Mouse (Mus musculus) c-Kit-negative CD71-positive TER-119-positive erythroid progenitor cells, embryonic 14.5 days (primary cell): ENCODE measurements around the gene Ccdc116.
A peak's percentile ranks its signal among the peaks of the same experiment; 100 is the strongest.

ENCODE experiments used
- DNase-seq: peaks from one replicate; pipeline ENCODE4 v3.0.0-alpha.2; 2013; ENCODE audit warnings: low read depth, low spot score

Ccdc116 gene

DNA sequence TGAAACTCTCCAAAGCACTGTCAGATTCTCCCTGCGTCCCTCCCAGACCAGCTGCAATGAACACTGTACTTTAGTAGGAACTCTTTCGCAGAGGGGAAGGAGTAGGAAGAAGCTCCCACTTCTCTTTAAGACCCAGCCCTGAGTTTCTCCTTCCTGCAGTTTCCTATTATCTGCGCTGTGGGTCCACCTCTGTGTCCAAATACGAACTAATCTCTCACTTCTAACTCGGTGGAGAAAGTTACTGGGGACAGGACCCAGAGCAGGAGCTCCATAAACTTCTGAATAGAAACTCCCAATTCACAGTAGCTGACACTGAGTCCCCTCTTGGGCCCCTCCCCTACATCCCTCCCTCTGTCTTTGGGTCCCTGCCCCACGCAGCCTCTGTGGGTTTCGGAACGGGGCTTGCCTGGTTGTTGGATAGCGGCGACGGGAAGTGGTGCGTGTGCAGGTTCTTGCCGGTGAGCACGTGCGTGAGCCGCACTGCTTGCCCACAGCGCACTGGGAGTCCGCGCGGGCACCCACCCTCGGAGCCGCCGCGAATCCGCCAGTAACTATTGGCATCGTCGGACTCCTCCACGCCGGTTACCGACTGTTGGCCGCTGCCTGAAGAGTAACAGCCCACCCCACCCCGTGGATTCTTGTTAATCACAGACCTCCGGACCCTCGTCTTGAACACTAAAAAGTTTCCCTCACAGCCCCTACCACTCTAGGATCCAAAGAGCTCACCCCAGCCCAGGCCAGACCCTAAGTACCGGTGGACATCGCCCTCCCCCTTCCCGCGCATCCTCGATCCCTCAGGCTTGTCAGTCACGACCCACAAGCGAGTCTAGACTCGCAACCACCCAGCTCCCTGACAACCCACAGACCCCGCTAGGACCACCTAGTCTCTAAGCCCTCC lies 15.6 kb downstream of the Ccdc116 start:
- no peak for DNase-seq

- no peak for DNase-seq
These were observed 19.7 kb downstream of the Ccdc116 start for GRCm38 (mm10) chr16:17127292-17127691.

DNA sequence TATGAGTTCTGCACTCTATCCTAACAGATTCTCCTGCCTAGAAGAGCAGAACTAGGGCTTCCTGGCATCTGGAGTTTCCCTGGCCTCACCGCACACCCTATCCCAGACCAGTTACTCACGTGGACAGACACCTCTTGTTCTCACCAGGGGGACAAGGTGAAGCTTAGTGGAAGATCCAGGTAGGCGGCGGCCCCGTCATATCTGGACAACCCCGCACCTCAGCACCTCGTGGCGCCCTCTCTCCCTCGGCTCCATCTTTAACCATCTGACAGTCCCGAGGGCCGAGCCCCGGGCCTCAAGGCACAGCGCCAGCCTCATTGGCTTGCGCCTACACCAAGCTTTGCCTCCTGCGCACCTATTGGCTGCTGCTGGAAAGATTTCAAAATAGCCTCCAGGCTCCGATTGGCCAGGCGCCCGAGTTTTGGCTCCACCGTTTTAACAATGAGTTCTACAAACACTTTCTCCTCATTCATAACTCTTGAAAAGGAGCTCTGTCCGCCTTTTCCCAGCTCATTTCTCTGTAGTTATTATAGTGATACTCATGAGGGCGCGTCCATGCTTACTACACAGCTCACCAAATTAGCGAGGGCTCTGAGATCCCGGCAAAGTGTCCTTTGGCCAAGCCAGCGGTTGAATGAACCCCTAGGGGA lies 22.0 kb downstream of the Ccdc116 start, which contains the start of gene 2610318N02Rik:
2610318N02Rik (minus strand) TSS at position 297 of the 650 bp plus-strand sequence.
- peak; percentile 80 for DNase-seq

- DNase-seq, result no peak
These were observed 22.7 kb downstream of the Ccdc116 start for GRCm38 (mm10) chr16:17124119-17124870.

DNA sequence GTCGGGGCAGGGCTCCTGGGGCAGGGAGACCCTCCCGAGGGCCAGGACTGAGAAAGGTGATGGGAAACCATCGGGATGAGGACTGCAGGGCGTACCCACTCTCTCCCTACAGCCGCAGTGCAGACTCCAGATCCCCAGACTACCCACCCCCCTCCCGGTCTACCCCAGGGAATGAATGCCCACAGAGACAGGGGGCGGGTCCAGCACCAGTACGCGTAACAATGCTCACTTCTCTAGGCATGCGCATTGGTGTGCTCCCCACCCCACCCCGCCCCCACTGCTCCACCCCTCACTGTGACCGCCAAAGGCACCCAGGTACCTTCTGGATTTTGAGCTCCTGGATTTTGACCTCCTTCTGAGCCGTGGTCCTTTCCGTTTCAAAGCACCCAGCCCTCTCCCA lies 25.5 kb downstream of the Ccdc116 start:
- no peak for DNase-seq

- no peak for DNase-seq
These were observed 29.7 kb downstream of the Ccdc116 start for GRCm38 (mm10) chr16:17117309-17117799.

- peak; percentile 69 for DNase-seq
These were observed 36.0 kb downstream of the Ccdc116 start, which contains the start of gene Ppil2 for GRCm38 (mm10) chr16:17110771-17111743. TSS of gene Ppil2 (minus strand) at chr16:17111257.

GRCm38 (mm10) chr16:17104600-17104999 lies 42.4 kb downstream of the Ccdc116 start:
- no peak for DNase-seq

DNA sequence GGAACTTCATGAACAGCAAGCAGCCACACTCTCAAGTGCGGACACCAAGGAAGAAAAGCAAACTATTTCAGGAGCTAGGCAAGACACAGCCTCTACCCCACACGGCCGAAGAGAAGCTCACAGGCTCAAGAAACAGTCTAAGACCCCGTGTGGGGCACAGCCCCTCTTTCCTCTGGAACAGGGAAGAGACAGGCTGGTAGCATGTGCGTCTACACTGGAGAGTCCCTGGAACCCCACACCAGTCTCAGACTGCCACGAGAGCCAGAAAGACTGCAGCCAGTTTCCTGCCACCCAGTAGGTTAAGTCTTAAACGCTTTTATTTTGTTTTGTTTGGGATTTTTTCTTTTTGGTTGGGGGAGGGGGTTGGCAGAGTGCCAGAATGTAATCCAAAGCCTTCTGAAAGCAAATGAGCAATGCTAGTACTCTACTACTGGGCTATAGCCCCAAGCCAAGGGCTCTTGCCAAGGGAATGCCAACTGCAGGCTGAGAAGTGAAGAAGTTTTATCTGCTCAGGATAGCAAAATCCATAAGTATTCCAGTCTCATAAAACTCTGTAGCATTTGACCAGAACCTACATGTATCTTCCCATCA lies 44.3 kb downstream of the Ccdc116 start:
- DNase-seq, result no peak

- no peak for DNase-seq
These were observed 50.1 kb downstream of the Ccdc116 start for GRCm38 (mm10) chr16:17096938-17097337.
